Mouse (Mus musculus) layer of hippocampus, adult 2 months (tissue): ENCODE results near the gene Drc3. TPM values are rescaled to one million over a fixed set of nuclear protein-coding genes. Genes with fewer than 3 reads are reported as not detected.

ENCODE experiments used
- DNase-seq, 2 experiments: peaks; one replicate each; pipeline ENCODE4 v3.0.0; 2022; ENCODE audit warnings: low spot score in 2 of 2
- H3K27ac ChIP-seq: fragments of 200-600 bp; 2 replicates; pipeline ENCODE4 v1.8.1; 2022
- H3K4me3 ChIP-seq: fragments of 200-600 bp; 2 replicates; pipeline ENCODE4 v1.8.1; 2022; ENCODE audit warnings: mild to moderate bottlenecking
- CTCF ChIP-seq: fragments of 200-600 bp; conservative IDR thresholded peaks from 2 replicates; pipeline ENCODE4 v1.8.1; 2022; ENCODE audit warnings: antibody characterized with exemption, mild to moderate bottlenecking, moderate library complexity
- long read RNA-seq, 2 experiments: library from polyadenylated mRNA; stranded (forward); transcript quantifications; one replicate each; pipeline ENCODE4 v2.0.0; 2021; ENCODE audit warnings: borderline mapping rate in 2 of 2
- total RNA-seq, 2 experiments: library from RNA; stranded (reverse); gene quantifications; 2 replicates each; pipeline ENCODE4 v1.2.3; 2021

Gene Drc3
- total RNA-seq, result 1 to 10 TPM; 6.4 to 8.0 TPM
- long read RNA-seq, experiment 1, partial matches to known transcripts, result 1 of 2 reads
- long read RNA-seq, experiment 1, other reads (novel, unspliced or antisense), result 0 of 2 reads
- long read RNA-seq, experiment 2, partial matches to known transcripts, result 3 of 10 reads
- long read RNA-seq, experiment 2, other reads (novel, unspliced or antisense), result 3 of 10 reads

- peak within 1 kb of the TSS; percentile 91 for H3K27ac ChIP-seq
- TF ChIP-seq CTCF, result no peak
- H3K4me3 ChIP-seq, result peak within 1 kb of the TSS; percentile 78
- peak; percentile 98 to 100 for DNase-seq
These were observed at the start of gene Drc3, which contains the start of gene Tom1l2 for GRCm38 (mm10) chr11:60352559-60353411. Drc3 (plus strand) TSS chr11:60353329. Tom1l2 (minus strand) TSS chr11:60352905.

GRCm38 (mm10) chr11:60303497-60303896 lies 49.6 kb upstream of the Drc3 start:
- Histone ChIP-seq H3K4me3 (no peak overlapping the region), H3K27ac (peak overlapping the region; percentile 77)
- no peak for TF ChIP-seq CTCF
- DNase-seq, result no peak

- H3K4me3 ChIP-seq, result no peak overlapping the region
- no peak for DNase-seq
- peak; percentile 42 for TF ChIP-seq CTCF
- peak overlapping the region; percentile 77 for H3K27ac ChIP-seq
These were observed 47.5 kb upstream of the Drc3 start for GRCm38 (mm10) chr11:60305611-60306010.

GRCm38 (mm10) chr11:60306834-60307233 lies 46.3 kb upstream of the Drc3 start:
- no peak for DNase-seq
- Histone ChIP-seq H3K27ac (peak overlapping the region; percentile 15; the same call in 1 of the 2 replicates), H3K4me3 (no peak overlapping the region)
- TF ChIP-seq CTCF, result peak; percentile 84

GRCm38 (mm10) chr11:60307375-60307825 lies 45.7 kb upstream of the Drc3 start:
- peak; percentile 70 for TF ChIP-seq CTCF
- no peak for DNase-seq
- Histone ChIP-seq H3K27ac (peak overlapping the region; percentile 15; the same call in 1 of the 2 replicates), H3K4me3 (no peak overlapping the region)

GRCm38 (mm10) chr11:60308061-60308460 lies 45.1 kb upstream of the Drc3 start:
- peak overlapping the region; percentile 19; the same call in 1 of the 2 replicates for H3K27ac ChIP-seq
- no peak overlapping the region for H3K4me3 ChIP-seq
- DNase-seq, result no peak
- TF ChIP-seq CTCF, result no peak

GRCm38 (mm10) chr11:60308506-60309116 lies 44.5 kb upstream of the Drc3 start:
- peak overlapping the region; percentile 25; the same call in 1 of the 2 replicates for H3K27ac ChIP-seq
- TF ChIP-seq CTCF, result no peak
- H3K4me3 ChIP-seq, result no peak overlapping the region
- DNase-seq, result no peak

- Histone ChIP-seq H3K4me3 (no peak overlapping the region), H3K27ac (peak overlapping the region; percentile 25; the same call in 1 of the 2 replicates)
- TF ChIP-seq CTCF, result no peak
- no peak for DNase-seq
These were observed 43.3 kb upstream of the Drc3 start for GRCm38 (mm10) chr11:60309875-60310274.

GRCm38 (mm10) chr11:60311025-60311854 lies 41.9 kb upstream of the Drc3 start:
- peak; percentile 41 for TF ChIP-seq CTCF
- peak; percentile 83 for DNase-seq
- Histone ChIP-seq H3K27ac (peak overlapping the region; percentile 79), H3K4me3 (no peak overlapping the region; the same call in 1 of the 2 replicates)

GRCm38 (mm10) chr11:60316250-60316649 lies 36.9 kb upstream of the Drc3 start:
- DNase-seq, result no peak
- H3K27ac ChIP-seq, result peak overlapping the region; percentile 85
- TF ChIP-seq CTCF, result no peak

GRCm38 (mm10) chr11:60316883-60317282 lies 36.2 kb upstream of the Drc3 start:
- peak overlapping the region; percentile 85 for H3K27ac ChIP-seq
- TF ChIP-seq CTCF, result no peak
- DNase-seq, result no peak
- H3K4me3 ChIP-seq, result no peak overlapping the region

More at GRCm38 (mm10) chr11:60316250-60316649, 36.9 kb upstream of the Drc3 start:
- no peak overlapping the region for H3K4me3 ChIP-seq
